Mouse (Mus musculus): ENCODE data around the gene Errfi1.

The Errfi1 gene

DNA sequence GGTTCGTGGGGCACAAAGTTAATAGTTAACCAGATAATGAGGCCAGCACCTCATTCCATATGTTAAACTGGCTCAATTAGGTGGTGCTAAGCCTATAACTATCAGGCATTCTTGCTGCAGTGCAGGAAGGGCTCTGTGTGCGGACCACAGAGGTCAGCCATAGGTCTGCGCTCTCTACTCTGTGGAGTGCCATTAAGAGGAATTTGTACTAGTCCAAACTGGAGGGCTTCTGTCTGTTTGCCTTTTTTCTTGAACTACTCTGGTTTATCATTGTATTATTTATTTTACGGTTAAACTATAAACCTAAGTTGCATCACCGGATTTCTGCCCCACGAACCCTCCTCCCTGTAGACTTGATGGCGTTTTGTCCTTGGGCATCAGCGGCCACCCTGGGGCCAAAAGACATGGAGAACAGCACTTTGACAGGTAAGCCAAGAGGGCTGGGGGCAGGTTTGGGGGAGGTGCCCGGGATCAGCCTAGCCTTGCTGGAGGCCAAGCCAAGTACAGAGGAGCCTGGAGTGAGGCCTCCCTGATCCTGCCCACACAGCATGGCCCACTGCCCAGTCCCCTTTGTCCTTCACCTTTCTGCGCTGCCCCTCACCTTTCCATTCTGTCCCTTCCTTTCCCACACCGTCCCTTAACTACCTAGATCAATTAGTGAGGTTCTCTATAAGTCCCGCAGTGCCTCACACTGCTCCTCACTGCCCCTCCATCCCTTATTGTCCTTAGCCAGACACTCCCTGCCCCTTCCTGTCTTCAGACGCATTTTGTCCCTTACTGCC, at the start of gene Errfi1:
Gene Errfi1, plus strand, starts transcription at position 240 of the 782 bp plus-strand sequence.
- no peak for DNase-seq

- no peak for DNase-seq
Measured at GRCm38 (mm10) chr4:150804204-150804603, 49.5 kb upstream of the Errfi1 start.

GRCm38 (mm10) chr4:150807727-150808470, 45.8 kb upstream of the Errfi1 start:
- no peak for DNase-seq

DNA sequence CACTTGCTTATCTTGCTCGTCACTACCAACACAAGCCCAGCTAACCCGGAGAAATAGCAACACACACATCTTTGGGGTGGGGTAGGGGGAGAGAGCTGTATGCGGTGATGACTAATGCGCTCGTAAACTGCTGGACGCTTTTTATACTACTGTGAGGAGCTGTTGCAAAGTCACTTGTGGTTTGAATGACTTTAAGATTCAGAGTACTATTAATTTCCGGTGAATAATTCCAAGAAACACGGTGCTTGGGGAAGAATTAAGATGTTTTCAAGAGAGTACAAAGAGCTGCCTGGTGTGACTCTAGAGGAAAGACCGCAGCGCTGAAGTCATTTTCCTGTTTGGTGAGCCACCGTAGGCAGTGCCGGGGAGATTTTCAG, 45.3 kb upstream of the Errfi1 start:
- DNase-seq, result no peak

GRCm38 (mm10) chr4:150809323-150809722, 44.4 kb upstream of the Errfi1 start:
- DNase-seq, result no peak

DNA sequence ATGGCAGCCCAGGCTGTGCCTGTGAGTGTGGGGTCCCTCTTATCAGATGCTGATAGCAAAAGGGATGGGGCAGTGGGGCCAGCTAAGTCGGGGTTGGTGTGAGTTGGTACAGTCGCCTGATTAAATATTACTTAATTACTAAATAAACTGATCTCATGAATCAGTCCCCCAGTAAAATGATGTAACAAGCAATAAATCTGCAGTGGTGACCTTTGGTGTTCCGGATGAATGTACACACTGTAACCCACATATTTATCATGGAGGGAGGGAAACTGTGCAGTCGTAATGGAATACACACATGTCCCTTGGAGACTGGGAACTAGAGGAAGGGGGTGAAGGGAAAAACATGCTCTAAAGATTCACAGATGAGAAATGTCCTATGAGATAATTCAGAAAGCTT, 38.6 kb upstream of the Errfi1 start:
- DNase-seq, result no peak

- DNase-seq, result no peak
Measured at GRCm38 (mm10) chr4:150816414-150816951, 37.2 kb upstream of the Errfi1 start.

GRCm38 (mm10) chr4:150819126-150819910, 34.4 kb upstream of the Errfi1 start:
- DNase-seq, result no peak

GRCm38 (mm10) chr4:150821381-150821780, 32.3 kb upstream of the Errfi1 start:
- no peak for DNase-seq

DNA sequence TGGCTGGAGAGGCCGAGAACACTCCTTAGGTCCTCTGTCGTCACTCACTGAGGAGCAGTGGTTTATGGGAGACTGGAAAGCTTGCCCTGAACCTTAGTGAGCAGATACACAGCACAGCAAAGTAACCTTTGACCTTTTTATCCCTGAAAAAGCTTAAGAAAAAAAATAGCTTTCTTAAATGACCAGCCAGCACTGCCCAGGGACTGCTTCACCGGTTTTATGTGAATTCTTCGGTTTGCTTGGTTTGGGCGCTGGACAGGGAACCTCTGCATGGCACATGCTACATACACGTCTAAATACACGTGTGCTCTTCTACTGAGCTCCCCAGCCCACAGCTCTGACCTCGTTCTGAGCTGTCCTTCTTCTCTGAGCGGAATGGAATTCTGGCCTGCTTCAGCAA, 31.1 kb upstream of the Errfi1 start:
- DNase-seq, result no peak

- DNase-seq, result no peak
Measured at GRCm38 (mm10) chr4:150823614-150824480, 29.9 kb upstream of the Errfi1 start.

- DNase-seq, result no peak
Measured at GRCm38 (mm10) chr4:150824877-150825276, 28.8 kb upstream of the Errfi1 start.

DNA sequence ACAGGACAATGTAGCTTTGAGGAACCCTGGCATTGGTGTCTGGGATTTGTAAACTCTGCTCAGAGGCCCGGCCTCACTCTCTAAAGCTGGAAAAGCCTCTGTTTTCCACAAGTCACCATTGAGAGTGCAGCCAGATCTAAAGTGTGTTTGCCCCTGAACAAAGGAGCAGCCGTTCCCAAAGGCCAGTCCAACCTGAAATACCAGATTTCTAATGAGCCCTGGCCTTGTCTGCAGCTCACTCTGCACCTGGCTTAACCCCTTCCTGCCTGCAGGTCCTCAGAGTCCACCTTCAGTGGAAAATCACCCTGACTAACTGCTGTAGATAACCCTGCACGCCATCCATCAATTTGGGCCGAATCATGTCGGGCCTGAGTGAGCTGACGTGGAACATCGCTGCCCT, 28.2 kb upstream of the Errfi1 start:
- DNase-seq, result no peak

DNA sequence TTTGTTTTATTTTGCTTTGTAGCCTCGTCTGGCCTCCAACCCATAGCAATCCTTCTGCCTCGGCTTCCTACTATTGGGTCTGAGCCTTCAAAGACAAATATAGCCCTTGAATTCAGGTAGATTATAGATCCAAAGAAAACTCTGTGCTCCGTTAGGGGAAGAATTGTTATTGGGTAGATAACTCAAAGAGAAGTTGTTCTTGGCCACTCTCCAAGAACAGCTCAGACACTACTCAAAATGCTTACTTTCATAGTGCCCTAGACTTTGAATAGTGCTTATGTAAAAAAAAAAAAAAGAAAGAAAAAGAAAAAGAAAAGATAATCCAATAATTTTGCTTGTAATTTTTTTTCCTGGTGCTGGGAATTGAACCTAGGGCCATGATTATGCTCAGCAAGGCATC, 22.4 kb upstream of the Errfi1 start:
- DNase-seq, result no peak

DNA sequence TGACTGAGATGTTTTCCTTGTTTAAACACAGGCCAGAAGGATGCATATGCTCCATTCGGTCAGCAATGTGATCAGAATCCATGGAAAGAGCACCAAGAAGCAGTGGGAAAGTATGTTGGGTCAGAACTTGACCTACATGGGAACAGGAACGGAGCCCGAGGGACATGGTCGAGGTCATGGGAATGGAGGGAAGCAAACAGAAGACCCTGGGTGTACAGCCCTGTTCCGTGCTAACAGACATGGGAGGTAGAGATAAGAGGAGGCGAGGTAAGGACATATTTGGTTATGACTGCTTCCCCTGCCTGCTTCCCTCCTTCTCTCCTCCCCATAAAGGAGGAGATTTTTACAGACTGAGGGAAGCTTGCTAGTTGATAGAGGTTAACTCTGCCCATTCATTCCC, 21.8 kb upstream of the Errfi1 start:
- DNase-seq, result no peak

- DNase-seq, result no peak
Measured at GRCm38 (mm10) chr4:150835163-150835562, 18.6 kb upstream of the Errfi1 start.

GRCm38 (mm10) chr4:150836258-150836657, 17.5 kb upstream of the Errfi1 start:
- DNase-seq, result no peak

GRCm38 (mm10) chr4:150836961-150837360, 16.8 kb upstream of the Errfi1 start:
- DNase-seq, result no peak

DNA sequence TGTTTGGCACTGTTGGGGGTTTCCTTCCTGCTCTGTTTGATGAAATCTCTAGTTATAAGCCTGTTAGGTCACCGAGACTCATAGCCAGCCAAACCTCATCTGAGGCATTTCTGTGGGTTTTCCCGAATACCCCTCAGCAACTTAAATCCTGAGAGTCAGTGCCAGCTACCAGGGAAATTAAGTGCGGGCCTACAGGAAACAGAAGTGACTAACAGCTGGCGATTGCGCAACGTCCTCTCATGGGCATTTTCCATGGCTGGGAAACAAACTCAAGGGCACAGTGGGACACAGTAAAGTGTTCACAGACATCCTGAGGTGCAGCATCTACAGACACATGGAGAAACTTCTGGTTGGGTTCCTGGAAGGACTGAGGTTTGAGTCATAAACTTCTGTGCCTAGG, 16.3 kb upstream of the Errfi1 start:
- no peak for DNase-seq

GRCm38 (mm10) chr4:150842045-150842444, 11.7 kb upstream of the Errfi1 start:
- DNase-seq, result no peak

DNA sequence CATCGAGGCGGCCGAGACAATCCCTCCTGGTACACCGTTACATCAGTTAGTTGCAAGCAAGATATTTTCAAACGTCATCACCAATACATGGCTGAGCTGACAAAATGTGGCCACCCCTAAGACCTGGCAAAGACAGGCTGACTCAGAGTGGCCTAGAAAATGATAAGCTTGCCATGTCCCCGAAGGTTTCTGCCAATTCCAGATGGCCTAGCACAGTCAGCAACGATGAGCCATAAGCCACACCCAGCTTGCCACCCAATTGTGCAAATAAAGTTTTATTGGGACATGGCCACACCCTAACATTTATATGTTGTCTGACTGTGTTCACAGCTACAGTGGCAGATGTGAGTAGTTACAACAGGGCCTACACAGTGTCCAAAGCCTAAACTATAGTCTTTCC, 10.5 kb upstream of the Errfi1 start:
- no peak for DNase-seq

DNA sequence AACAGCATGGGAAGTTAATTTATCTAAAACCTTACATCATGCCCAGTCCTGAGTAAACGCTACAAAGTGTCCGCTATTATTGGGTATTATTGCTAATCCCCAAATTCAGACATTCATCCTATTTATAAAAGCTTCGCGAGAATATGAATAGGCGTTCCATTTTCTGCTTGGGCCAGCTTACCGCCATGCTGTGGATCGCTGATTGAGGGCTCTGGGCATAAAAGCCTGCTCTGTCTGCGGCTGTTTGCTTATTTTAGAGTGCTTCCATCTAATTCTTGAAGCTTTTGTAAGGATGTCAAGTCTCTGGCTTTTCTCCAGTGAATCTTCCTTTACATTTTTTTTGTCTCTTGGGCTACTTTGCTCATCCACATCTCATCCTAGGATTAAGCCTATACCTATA, 7.4 kb upstream of the Errfi1 start:
- no peak for DNase-seq

Data from right cerebral cortex, postnatal 25 days (tissue).